Mouse (Mus musculus): ENCODE measurements at regions not wholly inside any gene's neighbourhood (a gene's known extent, or its start where the extent isn't known, plus 50 kb on each side); places are given as distances from the start of the nearest gene placed in this dataset.

- ATAC-seq (replicated peaks; ENCODE audit: low FRiP score) (no peak), DNase-seq (ENCODE audit: low spot score) (no peak)
- Histone ChIP-seq H3K4me2 (no peak overlapping the region), H3K4me1 (replicated peaks; ENCODE audit: control insufficient read depth, insufficient read depth, low read length) (peaks cover 5% of the 10 kb centered on the region; the same call in 1 of the 2 replicates), H3K27me3 (replicated peaks; ENCODE audit: control insufficient read depth, insufficient read depth, low read length) (peaks cover 23% of the 10 kb centered on the region), H3K4me3 (ENCODE audit: low read depth, low read length) (no peak overlapping the region), H3K36me3 (ENCODE audit: control insufficient read depth, insufficient read depth, low read length) (no peaks in the 10 kb centered on the region), H3K27ac (ENCODE audit: low read depth, low read length) (peak overlapping the region; percentile 25; the same call in 1 of the 2 replicates), H3K9me3 (ENCODE audit: control insufficient read depth, low read length) (no peaks in the 10 kb centered on the region), H3K9ac (ENCODE audit: low read depth, low read length) (no peak overlapping the region)
- WGBS = 40% methylated on average over 13 of the region's 13 CpGs
Measured at GRCm38 (mm10) chr4:137133789-137134188, 85.2 kb upstream of the Zbtb40 start.

- peaks cover 5% of the 10 kb centered on the region; the same call in 1 of the 2 replicates for H3K4me1 ChIP-seq (replicated peaks; ENCODE audit: control insufficient read depth, insufficient read depth, low read length)
- no peaks in the 10 kb centered on the region for H3K9me3 ChIP-seq (ENCODE audit: control insufficient read depth, low read length)
- WGBS = 16% methylated on average over 7 of the region's 7 CpGs
- H3K27me3 ChIP-seq (replicated peaks; ENCODE audit: control insufficient read depth, insufficient read depth, low read length) = peaks cover 39% of the 10 kb centered on the region
- H3K9ac ChIP-seq (ENCODE audit: low read depth, low read length) = no peak overlapping the region
- H3K27ac ChIP-seq (ENCODE audit: low read depth, low read length) = no peak overlapping the region
- no peaks in the 10 kb centered on the region for H3K36me3 ChIP-seq (ENCODE audit: control insufficient read depth, insufficient read depth, low read length)
- no peak for ATAC-seq (replicated peaks; ENCODE audit: low FRiP score)
- no peak overlapping the region for H3K4me3 ChIP-seq (ENCODE audit: low read depth, low read length)
- no peak overlapping the region for H3K4me2 ChIP-seq
- no peak for DNase-seq (ENCODE audit: low spot score)
Measured at GRCm38 (mm10) chr4:137130619-137131212, 82.1 kb upstream of the Zbtb40 start.

- no peak for ATAC-seq (replicated peaks; ENCODE audit: low FRiP score)
- no peak overlapping the region for H3K4me3 ChIP-seq (ENCODE audit: low read depth, low read length)
- no peak overlapping the region for H3K27ac ChIP-seq (ENCODE audit: low read depth, low read length)
- WGBS = 32% methylated on average over 15 of the region's 15 CpGs
- H3K36me3 ChIP-seq (ENCODE audit: control insufficient read depth, insufficient read depth, low read length) = no peaks in the 10 kb centered on the region
- H3K27me3 ChIP-seq (replicated peaks; ENCODE audit: control insufficient read depth, insufficient read depth, low read length) = peaks cover 47% of the 10 kb centered on the region
- H3K9me3 ChIP-seq (ENCODE audit: control insufficient read depth, low read length) = no peaks in the 10 kb centered on the region
- peaks cover 1% of the 10 kb centered on the region; the same call in 1 of the 2 replicates for H3K4me1 ChIP-seq (replicated peaks; ENCODE audit: control insufficient read depth, insufficient read depth, low read length)
- H3K9ac ChIP-seq (ENCODE audit: low read depth, low read length) = no peak overlapping the region
- H3K4me2 ChIP-seq = no peak overlapping the region
- DNase-seq (ENCODE audit: low spot score) = no peak
Measured at GRCm38 (mm10) chr4:137128152-137128551, 79.6 kb upstream of the Zbtb40 start.

- DNase-seq (ENCODE audit: low spot score) (no peak), ATAC-seq (replicated peaks; ENCODE audit: low FRiP score) (no peak)
Measured at GRCm38 (mm10) chr4:137121684-137122083, 73.1 kb upstream of the Zbtb40 start.

GRCm38 (mm10) chr4:137120597-137120996, 72.0 kb upstream of the Zbtb40 start:
- ATAC-seq (replicated peaks; ENCODE audit: low FRiP score) = no peak
- H3K9ac ChIP-seq (ENCODE audit: low read depth, low read length) = no peak overlapping the region
- no peak overlapping the region for H3K27ac ChIP-seq (ENCODE audit: low read depth, low read length)
- H3K36me3 ChIP-seq (ENCODE audit: control insufficient read depth, insufficient read depth, low read length) = no peaks in the 10 kb centered on the region
- no peak overlapping the region for H3K4me2 ChIP-seq
- peaks cover 46% of the 10 kb centered on the region for H3K27me3 ChIP-seq (replicated peaks; ENCODE audit: control insufficient read depth, insufficient read depth, low read length)
- 57% methylated on average over 7 of the region's 7 CpGs for WGBS
- no peak overlapping the region for H3K4me3 ChIP-seq (ENCODE audit: low read depth, low read length)
- H3K4me1 ChIP-seq (replicated peaks; ENCODE audit: control insufficient read depth, insufficient read depth, low read length) = no peaks in the 10 kb centered on the region
- DNase-seq (ENCODE audit: low spot score) = no peak
- H3K9me3 ChIP-seq (ENCODE audit: control insufficient read depth, low read length) = no peaks in the 10 kb centered on the region

More at GRCm38 (mm10) chr4:137121684-137122083, 73.1 kb upstream of the Zbtb40 start:
- Histone ChIP-seq H3K4me3 (ENCODE audit: low read depth, low read length) (no peak overlapping the region), H3K4me1 (replicated peaks; ENCODE audit: control insufficient read depth, insufficient read depth, low read length) (no peaks in the 10 kb centered on the region), H3K9ac (ENCODE audit: low read depth, low read length) (no peak overlapping the region), H3K27me3 (replicated peaks; ENCODE audit: control insufficient read depth, insufficient read depth, low read length) (peaks cover 48% of the 10 kb centered on the region), H3K4me2 (no peak overlapping the region), H3K27ac (ENCODE audit: low read depth, low read length) (no peak overlapping the region), H3K36me3 (ENCODE audit: control insufficient read depth, insufficient read depth, low read length) (no peaks in the 10 kb centered on the region), H3K9me3 (ENCODE audit: control insufficient read depth, low read length) (no peaks in the 10 kb centered on the region)
- 61% methylated on average over 10 of the region's 10 CpGs for WGBS

DNA sequence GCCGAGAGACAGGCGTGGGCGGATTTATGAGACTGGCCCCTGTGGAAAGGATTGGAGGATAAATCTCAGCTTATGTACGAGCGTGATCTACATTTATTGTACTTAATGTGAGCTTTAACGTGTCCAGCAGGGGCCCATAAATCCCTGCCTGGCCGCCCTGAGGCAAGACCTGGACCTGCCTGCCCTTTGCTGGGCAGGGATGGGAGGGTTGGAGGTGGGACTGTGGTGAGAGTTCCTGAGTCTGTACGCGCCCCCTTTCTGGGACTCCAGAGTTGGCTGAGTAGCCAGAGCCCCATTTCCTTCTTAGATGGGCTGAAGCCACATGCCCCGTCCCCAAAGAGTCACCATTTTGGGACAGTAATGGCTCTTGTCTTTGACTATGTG, 69.7 kb upstream of the Zbtb40 start:
- Histone ChIP-seq H3K36me3 (ENCODE audit: control insufficient read depth, insufficient read depth, low read length) (no peaks in the 10 kb centered on the region), H3K4me2 (peak overlapping the region; percentile 47), H3K4me3 (ENCODE audit: low read depth, low read length) (peak overlapping the region; percentile 14; the same call in 1 of the 2 replicates), H3K9me3 (ENCODE audit: control insufficient read depth, low read length) (no peaks in the 10 kb centered on the region), H3K9ac (ENCODE audit: low read depth, low read length) (no peak overlapping the region), H3K27me3 (replicated peaks; ENCODE audit: control insufficient read depth, insufficient read depth, low read length) (peaks cover 43% of the 10 kb centered on the region), H3K4me1 (replicated peaks; ENCODE audit: control insufficient read depth, insufficient read depth, low read length) (no peaks in the 10 kb centered on the region), H3K27ac (ENCODE audit: low read depth, low read length) (no peak overlapping the region)
- no peak for ATAC-seq (replicated peaks; ENCODE audit: low FRiP score)
- 17% methylated on average over 10 of the region's 10 CpGs for WGBS
- no peak for DNase-seq (ENCODE audit: low spot score)

DNA sequence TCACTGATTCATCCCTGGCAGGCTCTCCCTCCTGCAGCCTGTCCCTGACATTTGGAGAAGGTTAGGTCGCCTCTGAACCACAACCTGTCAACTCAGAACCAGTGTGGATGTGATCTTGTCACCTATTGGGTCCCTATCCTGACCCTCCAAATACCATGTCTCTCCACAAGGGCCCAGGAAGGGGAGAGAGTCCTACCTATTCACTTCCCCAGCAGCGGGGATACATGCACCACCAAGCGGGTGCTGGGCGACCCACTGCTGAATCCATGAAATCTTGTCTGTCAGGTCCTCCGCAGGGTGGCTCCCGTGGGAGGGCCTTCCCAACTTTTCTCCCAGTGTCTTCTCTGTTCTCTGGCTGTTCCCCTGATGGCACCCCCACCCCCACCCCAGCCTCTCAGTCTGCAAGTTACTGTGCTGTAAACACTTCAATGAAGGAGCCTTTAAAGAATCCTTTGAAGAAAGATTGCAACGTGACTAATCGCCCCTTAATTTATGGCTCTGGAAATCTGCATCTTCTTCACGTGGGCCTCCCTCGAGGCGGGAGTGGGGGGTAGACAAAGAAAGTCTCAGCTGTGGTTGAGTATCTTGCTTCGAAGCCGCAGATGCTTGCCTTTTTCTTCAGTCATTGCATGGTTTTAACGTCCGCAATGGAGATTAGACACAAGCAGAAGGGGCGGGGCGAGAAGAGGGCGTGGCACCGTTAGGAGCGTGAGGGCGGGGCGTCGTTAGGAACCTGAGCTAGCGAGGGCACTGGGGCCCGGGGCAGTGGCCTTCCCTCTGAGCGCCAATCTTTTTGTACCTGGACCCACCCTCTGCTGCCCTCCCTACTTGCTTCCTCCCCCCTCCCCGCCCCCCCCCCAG, 69.1 kb upstream of the Zbtb40 start:
- DNase-seq (ENCODE audit: low spot score) (peak; percentile 73), ATAC-seq (replicated peaks; ENCODE audit: low FRiP score) (peak; percentile 43)
- H3K9ac ChIP-seq (ENCODE audit: low read depth, low read length) = no peak overlapping the region
- peaks cover 43% of the 10 kb centered on the region for H3K27me3 ChIP-seq (replicated peaks; ENCODE audit: control insufficient read depth, insufficient read depth, low read length)
- H3K4me1 ChIP-seq (replicated peaks; ENCODE audit: control insufficient read depth, insufficient read depth, low read length) = no peaks in the 10 kb centered on the region
- WGBS = 2% methylated on average over 26 of the region's 27 CpGs
- peak overlapping the region; percentile 14; the same call in 1 of the 2 replicates for H3K4me3 ChIP-seq (ENCODE audit: low read depth, low read length)
- no peaks in the 10 kb centered on the region for H3K36me3 ChIP-seq (ENCODE audit: control insufficient read depth, insufficient read depth, low read length)
- no peak overlapping the region for H3K27ac ChIP-seq (ENCODE audit: low read depth, low read length)
- no peaks in the 10 kb centered on the region for H3K9me3 ChIP-seq (ENCODE audit: control insufficient read depth, low read length)
- peak overlapping the region; percentile 47 for H3K4me2 ChIP-seq

GRCm38 (mm10) chr4:137115062-137115461, 66.5 kb upstream of the Zbtb40 start:
- ATAC-seq (replicated peaks; ENCODE audit: low FRiP score) = no peak
- no peaks in the 10 kb centered on the region for H3K36me3 ChIP-seq (ENCODE audit: control insufficient read depth, insufficient read depth, low read length)
- H3K27ac ChIP-seq (ENCODE audit: low read depth, low read length) = no peak overlapping the region
- WGBS = 82% methylated on average over 14 of the region's 14 CpGs
- DNase-seq (ENCODE audit: low spot score) = no peak
- H3K4me2 ChIP-seq = no peak overlapping the region
- H3K9ac ChIP-seq (ENCODE audit: low read depth, low read length) = no peak overlapping the region
- peaks cover 36% of the 10 kb centered on the region for H3K27me3 ChIP-seq (replicated peaks; ENCODE audit: control insufficient read depth, insufficient read depth, low read length)
- H3K4me1 ChIP-seq (replicated peaks; ENCODE audit: control insufficient read depth, insufficient read depth, low read length) = no peaks in the 10 kb centered on the region
- no peak overlapping the region for H3K4me3 ChIP-seq (ENCODE audit: low read depth, low read length)
- no peaks in the 10 kb centered on the region for H3K9me3 ChIP-seq (ENCODE audit: control insufficient read depth, low read length)

Data from liver, embryonic 11.5 days (tissue).